Mouse (Mus musculus) lung, embryonic 14.5 days (tissue): Measurements from ENCODE around the gene Fbxo42. TPM values are rescaled to one million over a fixed set of nuclear protein-coding genes. Genes with fewer than 3 reads are reported as not detected.

Experiments used
- ATAC-seq: fragments of 200-750 bp; cut with Nextera tagmentation; 2 replicates; pipeline ENCODE4 v1.8.0; 2017; ENCODE audit warnings: mild to moderate bottlenecking, moderate TSS enrichment, moderate library complexity; ENCODE audit not compliant: insufficient read depth
- DNase-seq: peaks from one replicate; pipeline ENCODE4 v3.0.0-alpha.2; 2015
- H3K27ac ChIP-seq: fragments of 300-500 bp; sonication (generic); 2 replicates; pipeline ENCODE4 v1.5.1; 2014; ENCODE audit warnings: low read depth, mild to moderate bottlenecking, moderate library complexity
- H3K27me3 ChIP-seq: fragments of 300-500 bp; sonication (generic); 2 replicates; pipeline ENCODE4 v1.6.1; 2014; ENCODE audit warnings: low read length, control low read depth; ENCODE audit not compliant: insufficient read depth
- H3K36me3 ChIP-seq: fragments of 300-500 bp; sonication (generic); 2 replicates; pipeline ENCODE4 v1.6.1; 2014; ENCODE audit warnings: control low read depth; ENCODE audit not compliant: insufficient read depth
- H3K4me1 ChIP-seq: fragments of 300-500 bp; sonication (generic); 2 replicates; pipeline ENCODE4 v1.6.1; 2014; ENCODE audit warnings: antibody characterized with exemption, control low read depth; ENCODE audit not compliant: insufficient read depth
- H3K4me2 ChIP-seq: fragments of 300-500 bp; sonication (generic); 2 replicates; pipeline ENCODE4 v1.6.1; 2014; ENCODE audit warnings: mild to moderate bottlenecking
- H3K4me3 ChIP-seq: fragments of 300-500 bp; sonication (generic); 2 replicates; pipeline ENCODE4 v1.5.1; 2014; ENCODE audit warnings: low read depth, low read length
- H3K9ac ChIP-seq: fragments of 300-500 bp; sonication (generic); 2 replicates; pipeline ENCODE4 v1.6.1; 2014
- H3K9me3 ChIP-seq: fragments of 300-500 bp; sonication (generic); 2 replicates; pipeline ENCODE4 v1.6.1; 2016; ENCODE audit warnings: low read depth, low read length, control low read depth
- CTCF ChIP-seq: IDR thresholded peaks from 2 replicates; pipeline ENCODE4 v1.5.1; 2016; ENCODE audit warnings: antibody characterized with exemption, low read depth
- WGBS: fragments of 180-500 bp; shearing (Covaris S2); extraction: QIAGEN DNeasy Blood & Tissue Kit; methylation state at CpG from one replicate; pipeline ENCODE4 v1.1.7; 2014; 5-methylcytosine and 5-hydroxymethylcytosine counted together
- polyA plus RNA-seq: library from polyadenylated mRNA; unstranded; fragments of >200 nt; fragmentation: Nextera tagmentation; extraction: Ambion mirVana; gene quantifications from 2 replicates; pipeline ENCODE4 v1.2.1, GENCODE M21; 2014

Fbxo42 gene
- polyA plus RNA-seq, 1 experiment from 2014 or later = 28.6 TPM

DNA sequence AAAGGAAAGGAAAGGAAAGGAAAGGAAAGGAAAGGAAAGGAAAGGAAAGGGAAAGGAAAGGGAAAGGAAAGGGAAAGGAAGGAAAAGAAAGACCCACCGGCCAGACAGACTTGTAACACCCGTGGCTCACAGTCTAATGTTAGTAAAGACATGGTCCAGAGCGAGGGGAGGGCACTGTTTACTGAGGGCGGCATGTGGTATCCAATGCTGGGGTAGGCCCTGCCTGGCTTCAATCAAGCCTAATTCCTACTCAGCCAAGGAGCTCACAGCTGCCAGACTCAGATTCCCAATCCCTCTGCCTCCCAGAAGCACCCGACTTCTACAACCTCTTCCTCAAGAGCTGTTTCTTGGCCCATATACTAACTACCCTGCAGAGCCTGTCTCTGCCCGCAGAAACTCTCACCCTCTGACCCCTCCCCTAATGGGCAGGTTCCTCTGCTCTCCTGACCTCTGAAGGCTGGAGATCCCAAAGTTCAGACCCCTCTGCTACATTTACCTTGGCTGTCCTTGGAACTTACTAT, 18.5 kb upstream of the Fbxo42 start:
- 58% methylated on average over 6 of the region's 6 CpGs for WGBS
- Histone ChIP-seq H3K9ac (no peak overlapping the region), H3K27ac (peak overlapping the region; percentile 69), H3K27me3 (no peaks in the 10 kb centered on the region), H3K9me3 (no peaks in the 10 kb centered on the region), H3K36me3 (peaks cover 11% of the 10 kb centered on the region), H3K4me1 (peaks cover 26% of the 10 kb centered on the region), H3K4me3 (no peak overlapping the region), H3K4me2 (no peak overlapping the region)
- TF ChIP-seq CTCF = no peak
- no peak for ATAC-seq
- DNase-seq = peak; percentile 43

DNA sequence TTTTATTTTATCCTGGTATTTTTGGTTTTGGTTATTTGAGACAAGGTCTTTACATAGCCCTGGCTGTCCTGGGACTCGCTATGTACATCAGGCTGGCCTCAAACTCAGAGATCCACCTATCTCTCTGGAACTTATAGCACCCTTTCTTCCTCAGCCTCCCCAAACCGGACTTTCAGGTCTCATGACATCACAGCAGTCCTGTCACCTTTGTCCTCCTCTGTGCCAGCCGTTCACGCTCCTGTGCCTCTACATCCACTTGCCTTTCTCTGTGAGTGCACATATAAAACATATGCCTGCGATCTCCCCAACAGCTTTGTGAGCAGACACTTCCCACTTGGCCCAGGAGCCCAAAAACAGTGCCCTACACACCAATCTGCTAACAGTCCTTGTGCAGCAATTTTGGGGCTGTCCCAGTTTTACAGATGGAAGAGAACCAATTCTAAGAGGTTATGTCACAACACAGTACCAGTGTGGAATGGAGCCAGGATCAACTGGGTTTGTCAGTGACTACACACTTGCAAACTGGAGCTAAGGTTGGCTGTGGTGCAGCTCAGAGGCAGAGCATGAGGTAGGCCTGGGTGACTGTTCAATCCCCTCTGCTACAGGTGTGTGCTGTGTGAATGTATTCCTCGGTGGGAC, 16.9 kb upstream of the Fbxo42 start:
- WGBS = 57% methylated on average over 6 of the region's 6 CpGs
- peaks cover 36% of the 10 kb centered on the region for H3K4me1 ChIP-seq
- peak overlapping the region; percentile 38; the same call in 1 of the 2 replicates for H3K4me2 ChIP-seq
- H3K4me3 ChIP-seq = no peak overlapping the region
- H3K36me3 ChIP-seq = peaks cover 17% of the 10 kb centered on the region
- H3K9me3 ChIP-seq = no peaks in the 10 kb centered on the region
- peak overlapping the region; percentile 14 for H3K9ac ChIP-seq
- no peak for TF ChIP-seq CTCF
- ATAC-seq (peak; percentile 24; the same call in 1 of the 2 replicates), DNase-seq (no peak)
- H3K27ac ChIP-seq = peak overlapping the region; percentile 97
- no peaks in the 10 kb centered on the region for H3K27me3 ChIP-seq

DNA sequence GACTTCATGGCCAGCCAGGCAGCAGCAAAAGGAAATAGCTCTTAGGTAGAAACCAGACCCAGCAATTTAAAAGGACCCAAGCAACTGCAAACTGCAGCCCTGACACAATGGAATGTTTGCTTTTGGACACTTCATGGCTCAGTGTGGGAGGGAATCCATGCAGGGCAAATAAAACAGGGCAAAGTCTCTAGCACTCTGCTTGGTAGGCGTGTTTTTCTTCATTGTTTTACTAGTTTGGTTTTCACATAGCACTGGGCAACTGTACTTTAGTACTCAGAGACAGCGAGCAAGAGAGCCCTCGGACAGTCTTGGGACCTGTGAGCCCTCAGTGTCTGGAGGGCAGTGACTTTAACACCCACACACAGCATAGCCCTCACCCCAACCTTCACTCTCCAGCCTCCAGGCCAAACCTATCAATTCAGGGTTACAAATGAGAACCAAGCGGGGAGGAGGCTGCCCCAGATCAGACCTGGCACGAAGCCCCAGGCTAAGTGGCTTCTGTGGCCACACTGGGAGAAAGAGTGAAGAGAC, 16.1 kb upstream of the Fbxo42 start:
- no peak overlapping the region for H3K9ac ChIP-seq
- no peaks in the 10 kb centered on the region for H3K27me3 ChIP-seq
- DNase-seq (peak; percentile 72), ATAC-seq (peak; percentile 81)
- H3K36me3 ChIP-seq = peaks cover 22% of the 10 kb centered on the region
- TF ChIP-seq CTCF = no peak
- peak overlapping the region; percentile 38 for H3K4me2 ChIP-seq
- H3K4me1 ChIP-seq = peaks cover 42% of the 10 kb centered on the region
- WGBS = 30% methylated on average over 5 of the region's 5 CpGs
- H3K27ac ChIP-seq = peak overlapping the region; percentile 97
- no peaks in the 10 kb centered on the region for H3K9me3 ChIP-seq
- H3K4me3 ChIP-seq = no peak overlapping the region

DNA sequence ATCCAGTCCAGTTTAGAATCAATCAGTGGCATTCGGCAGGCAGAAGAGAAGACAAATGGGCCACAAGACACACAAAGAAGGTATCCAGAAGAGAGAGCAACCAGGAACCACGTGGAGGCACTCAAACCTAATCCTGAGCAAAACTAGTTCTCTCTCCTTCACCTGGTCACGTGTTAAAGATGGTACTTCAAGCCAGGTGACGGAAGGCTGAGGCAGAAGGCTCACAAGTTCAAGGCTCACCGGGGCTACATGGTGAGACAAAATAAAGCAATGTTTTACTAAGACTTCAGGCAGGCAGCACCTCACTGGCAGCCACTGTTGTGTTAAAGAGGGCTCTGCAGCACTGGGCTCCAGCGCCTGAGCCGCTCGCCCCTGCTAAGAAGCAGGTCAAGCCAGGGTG, 15.5 kb upstream of the Fbxo42 start:
- Histone ChIP-seq H3K4me1 (peaks cover 46% of the 10 kb centered on the region), H3K9ac (no peak overlapping the region), H3K4me2 (peak overlapping the region; percentile 29), H3K4me3 (no peak overlapping the region), H3K36me3 (peaks cover 24% of the 10 kb centered on the region), H3K27me3 (no peaks in the 10 kb centered on the region), H3K27ac (peak overlapping the region; percentile 97), H3K9me3 (no peaks in the 10 kb centered on the region)
- ATAC-seq (0 out of 2 replicates have a peak, but pooled peaks have one; percentile 5), DNase-seq (no peak)
- no peak for TF ChIP-seq CTCF
- 29% methylated on average over 8 of the region's 8 CpGs for WGBS

DNA sequence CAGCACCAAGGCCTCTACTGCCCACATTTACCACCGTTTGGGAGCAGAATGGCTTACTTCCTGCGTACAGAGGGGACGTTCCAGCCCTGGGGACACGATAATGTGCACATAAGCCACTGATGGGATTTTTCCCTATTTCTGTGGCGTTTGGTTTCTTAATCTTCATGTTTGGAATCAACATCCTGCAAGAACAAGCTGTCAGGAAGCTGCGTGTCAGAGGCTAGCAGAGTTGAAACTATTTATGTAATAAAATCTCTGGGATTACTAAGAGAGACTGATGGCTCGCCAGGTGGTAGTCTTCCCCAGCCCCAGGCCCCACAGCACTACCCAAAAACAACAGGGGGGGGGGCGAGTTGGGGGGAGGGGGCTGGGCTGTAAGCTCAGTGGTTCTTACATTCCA, 14.5 kb upstream of the Fbxo42 start:
- WGBS = 29% methylated on average over 8 of the region's 8 CpGs
- H3K36me3 ChIP-seq = peaks cover 24% of the 10 kb centered on the region
- no peak for ATAC-seq
- no peaks in the 10 kb centered on the region for H3K9me3 ChIP-seq
- TF ChIP-seq CTCF = no peak
- no peak overlapping the region for H3K9ac ChIP-seq
- H3K4me2 ChIP-seq = no peak overlapping the region
- peaks cover 53% of the 10 kb centered on the region for H3K4me1 ChIP-seq
- H3K4me3 ChIP-seq = no peak overlapping the region
- H3K27ac ChIP-seq = peak overlapping the region; percentile 97; the same call in 1 of the 2 replicates
- peak; percentile 58 for DNase-seq
- no peaks in the 10 kb centered on the region for H3K27me3 ChIP-seq

DNA sequence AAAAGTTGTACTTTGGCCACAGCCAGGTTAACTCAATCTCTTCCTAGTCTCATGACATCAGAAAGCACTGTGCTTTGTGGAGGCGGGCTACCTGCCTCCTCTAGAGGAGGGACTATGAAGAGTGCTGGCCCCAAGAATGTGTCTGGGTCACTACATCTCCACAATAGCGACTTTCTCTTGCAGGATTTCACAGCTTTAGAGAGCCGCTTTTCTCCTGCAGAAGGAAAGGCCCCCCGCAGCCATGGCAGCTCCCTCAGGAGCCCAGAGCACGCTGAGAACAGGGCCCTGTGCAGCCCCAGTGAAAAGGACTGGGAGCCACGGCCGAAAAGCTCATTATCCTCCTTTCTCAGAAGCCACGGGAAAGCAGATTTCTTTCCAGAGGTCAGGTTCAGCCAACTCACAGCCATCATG, 13.7 kb upstream of the Fbxo42 start:
- TF ChIP-seq CTCF = no peak
- peak overlapping the region; percentile 67 for H3K27ac ChIP-seq
- H3K4me3 ChIP-seq = no peak overlapping the region
- H3K9me3 ChIP-seq = no peaks in the 10 kb centered on the region
- peak overlapping the region; percentile 8 for H3K4me2 ChIP-seq
- H3K9ac ChIP-seq = peak overlapping the region; percentile 36; the same call in 1 of the 2 replicates
- peaks cover 54% of the 10 kb centered on the region for H3K4me1 ChIP-seq
- 48% methylated on average over 8 of the region's 8 CpGs for WGBS
- ATAC-seq (no peak), DNase-seq (peak; percentile 28)
- H3K36me3 ChIP-seq = peaks cover 24% of the 10 kb centered on the region
- no peaks in the 10 kb centered on the region for H3K27me3 ChIP-seq

DNA sequence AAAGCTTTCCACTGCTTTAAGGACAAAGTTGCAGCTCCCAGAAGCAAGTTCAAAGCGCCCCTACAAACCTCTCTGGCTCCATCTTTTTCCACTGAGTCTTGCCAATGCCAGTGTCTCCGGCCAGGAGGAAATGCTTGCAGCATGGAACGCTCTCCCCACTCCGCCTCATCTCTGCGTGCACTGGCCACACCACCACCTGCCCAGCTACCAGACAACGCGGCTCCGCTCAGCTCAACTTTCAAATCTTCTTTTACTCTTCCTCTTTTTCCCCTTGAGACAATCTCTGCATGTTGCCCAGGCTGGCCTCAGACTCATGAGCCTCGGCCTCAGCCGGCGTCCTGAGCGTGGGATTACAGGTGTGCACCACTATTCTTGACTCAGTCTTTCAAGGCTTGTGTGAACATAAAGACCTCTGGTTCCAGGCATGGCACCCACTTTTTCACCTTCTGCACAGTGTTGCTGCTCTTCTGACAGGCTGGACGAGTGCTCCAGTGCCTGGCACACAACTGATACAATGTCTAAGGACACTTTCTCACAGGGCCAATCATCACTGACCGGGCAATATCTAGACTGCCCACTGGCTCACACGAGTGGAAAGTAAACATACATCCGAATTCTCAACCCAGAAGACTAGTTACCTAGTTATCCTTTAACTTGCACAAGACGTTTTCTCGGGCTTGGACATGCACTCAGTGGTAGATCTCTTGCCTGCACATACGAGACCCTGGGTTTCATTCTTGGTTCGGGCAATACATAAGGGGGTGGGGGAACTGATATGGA, 12.8 kb upstream of the Fbxo42 start:
- no peak for ATAC-seq
- TF ChIP-seq CTCF = no peak
- Histone ChIP-seq H3K9me3 (no peaks in the 10 kb centered on the region), H3K36me3 (peaks cover 24% of the 10 kb centered on the region), H3K27me3 (no peaks in the 10 kb centered on the region), H3K4me2 (peak overlapping the region; percentile 8), H3K4me1 (peaks cover 49% of the 10 kb centered on the region), H3K27ac (peak overlapping the region; percentile 67; the same call in 1 of the 2 replicates), H3K4me3 (no peak overlapping the region), H3K9ac (no peak overlapping the region; the same call in 1 of the 2 replicates)
- WGBS = 66% methylated on average over 20 of the region's 20 CpGs
- DNase-seq = no peak
